Mouse (Mus musculus): Measurements from ENCODE around the gene Tmc8. TPM values are rescaled to one million over a fixed set of nuclear protein-coding genes. Genes with fewer than 3 reads are reported as not detected.
"Not testable (repeated sequence)": the region's sequence is repeated elsewhere in the genome, so short reads cannot be mapped to it uniquely, and the experiment has no call there.

The Tmc8 gene
- polyA plus RNA-seq, 1 experiment from 2014 or later: 1.2 TPM

GRCm38 (mm10) chr11:117786294-117786693, 4.4 kb downstream of the Tmc8 start:
- no peaks in the 10 kb centered on the region for H3K9me3 ChIP-seq (replicated peaks)
- WGBS: 8% methylated on average over 10 of the region's 10 CpGs
- no peak overlapping the region for H3K9ac ChIP-seq
- H3K36me3 ChIP-seq: no peaks in the 10 kb centered on the region
- ATAC-seq (ENCODE audit: low FRiP score): no peak
- H3K4me1 ChIP-seq: peaks cover 34% of the 10 kb centered on the region
- H3K4me2 ChIP-seq (replicated peaks): no peak overlapping the region
- peaks cover 51% of the 10 kb centered on the region for H3K27me3 ChIP-seq
- H3K27ac ChIP-seq: no peak overlapping the region
- H3K4me3 ChIP-seq: no peak overlapping the region

- Histone ChIP-seq H3K27me3 (peaks cover 45% of the 10 kb centered on the region), H3K4me1 (peaks cover 17% of the 10 kb centered on the region)
- not testable (repeated sequence) for H3K36me3 ChIP-seq; ATAC-seq (ENCODE audit: low FRiP score); H3K9me3 ChIP-seq (replicated peaks); H3K4me2 ChIP-seq (replicated peaks); H3K9ac ChIP-seq; H3K4me3 ChIP-seq; H3K27ac ChIP-seq
- WGBS: 82% methylated on average over 7 of the region's 7 CpGs
These were observed 6.6 kb downstream of the Tmc8 start for GRCm38 (mm10) chr11:117788481-117788880.

GRCm38 (mm10) chr11:117790286-117790685, 8.4 kb downstream of the Tmc8 start:
- H3K27me3 ChIP-seq: peaks cover 28% of the 10 kb centered on the region
- no peak for ATAC-seq (ENCODE audit: low FRiP score)
- peaks cover 14% of the 10 kb centered on the region for H3K4me1 ChIP-seq
- H3K9me3 ChIP-seq (replicated peaks): no peaks in the 10 kb centered on the region
- H3K4me3 ChIP-seq: no peak overlapping the region
- H3K9ac ChIP-seq: no peak overlapping the region
- H3K4me2 ChIP-seq (replicated peaks): peak overlapping the region; percentile 27; the same call in 1 of the 2 replicates
- no peak overlapping the region for H3K27ac ChIP-seq
- WGBS: 7% methylated on average over 14 of the region's 14 CpGs
- no peaks in the 10 kb centered on the region for H3K36me3 ChIP-seq

- no peak overlapping the region for H3K9ac ChIP-seq
- no peak overlapping the region for H3K27ac ChIP-seq
- H3K9me3 ChIP-seq (replicated peaks): no peaks in the 10 kb centered on the region
- no peaks in the 10 kb centered on the region for H3K36me3 ChIP-seq
- H3K27me3 ChIP-seq: peaks cover 28% of the 10 kb centered on the region
- peaks cover 14% of the 10 kb centered on the region for H3K4me1 ChIP-seq
- no peak for ATAC-seq (ENCODE audit: low FRiP score)
- no peak overlapping the region for H3K4me3 ChIP-seq
- 29% methylated on average over 23 of the region's 23 CpGs for WGBS
- peak overlapping the region; percentile 27; the same call in 1 of the 2 replicates for H3K4me2 ChIP-seq (replicated peaks)
These were observed 9.0 kb downstream of the Tmc8 start for GRCm38 (mm10) chr11:117790703-117791440.

- peaks cover 11% of the 10 kb centered on the region for H3K4me1 ChIP-seq
- peaks cover 28% of the 10 kb centered on the region for H3K27me3 ChIP-seq
- no peak overlapping the region for H3K27ac ChIP-seq
- no peak overlapping the region for H3K9ac ChIP-seq
- WGBS: 82% methylated on average over 9 of the region's 9 CpGs
- no peaks in the 10 kb centered on the region for H3K9me3 ChIP-seq (replicated peaks)
- no peaks in the 10 kb centered on the region for H3K36me3 ChIP-seq
- H3K4me2 ChIP-seq (replicated peaks): no peak overlapping the region
- no peak for ATAC-seq (ENCODE audit: low FRiP score)
- H3K4me3 ChIP-seq: no peak overlapping the region
These were observed 9.5 kb downstream of the Tmc8 start for GRCm38 (mm10) chr11:117791441-117791761.

GRCm38 (mm10) chr11:117792281-117792888, 10.5 kb downstream of the Tmc8 start:
- no peak overlapping the region for H3K9ac ChIP-seq
- H3K4me2 ChIP-seq (replicated peaks): peak overlapping the region; percentile 36
- H3K27me3 ChIP-seq: peaks cover 28% of the 10 kb centered on the region
- no peak overlapping the region for H3K4me3 ChIP-seq
- peaks cover 11% of the 10 kb centered on the region for H3K4me1 ChIP-seq
- WGBS: 9% methylated on average over 22 of the region's 22 CpGs
- no peak overlapping the region for H3K27ac ChIP-seq
- no peaks in the 10 kb centered on the region for H3K36me3 ChIP-seq
- no peaks in the 10 kb centered on the region for H3K9me3 ChIP-seq (replicated peaks)
- no peak for ATAC-seq (ENCODE audit: low FRiP score)

- no peak for ATAC-seq (ENCODE audit: low FRiP score)
- Histone ChIP-seq H3K27me3 (peaks cover 28% of the 10 kb centered on the region), H3K9me3 (replicated peaks) (no peaks in the 10 kb centered on the region), H3K36me3 (no peaks in the 10 kb centered on the region), H3K4me1 (peaks cover 11% of the 10 kb centered on the region), H3K9ac (no peak overlapping the region), H3K4me3 (no peak overlapping the region), H3K27ac (no peak overlapping the region), H3K4me2 (replicated peaks) (no peak overlapping the region)
- WGBS: 57% methylated on average over 4 of the region's 4 CpGs
These were observed 12.2 kb downstream of the Tmc8 start for GRCm38 (mm10) chr11:117794035-117794551.

GRCm38 (mm10) chr11:117796954-117797353, 15.1 kb downstream of the Tmc8 start:
- Histone ChIP-seq H3K27ac (no peak overlapping the region), H3K36me3 (no peaks in the 10 kb centered on the region), H3K4me2 (replicated peaks) (no peak overlapping the region), H3K9ac (no peak overlapping the region), H3K9me3 (replicated peaks) (no peaks in the 10 kb centered on the region), H3K4me3 (no peak overlapping the region), H3K27me3 (peaks cover 8% of the 10 kb centered on the region), H3K4me1 (peaks cover 3% of the 10 kb centered on the region; the same call in 1 of the 2 replicates)
- no peak for ATAC-seq (ENCODE audit: low FRiP score)
- 39% methylated on average over 5 of the region's 5 CpGs for WGBS

GRCm38 (mm10) chr11:117797511-117798159, 15.8 kb downstream of the Tmc8 start, which contains the start of gene 6030468B19Rik:
Gene 6030468B19Rik (plus strand): TSS chr11:117797660.
- H3K4me3 ChIP-seq: no peak within 1 kb of the TSS
- no peak within 1 kb of the TSS for H3K9ac ChIP-seq
- H3K36me3 ChIP-seq: no peaks in the 10 kb centered on the region
- H3K27me3 ChIP-seq: peaks cover 1% of the 10 kb centered on the region
- 61% methylated on average over 9 of the region's 9 CpGs for WGBS
- no peaks in the 10 kb centered on the region for H3K9me3 ChIP-seq (replicated peaks)
- ATAC-seq (ENCODE audit: low FRiP score): no peak
- H3K4me1 ChIP-seq: no peaks in the 10 kb centered on the region; the same call in 1 of the 2 replicates
- H3K4me2 ChIP-seq (replicated peaks): no peak within 1 kb of the TSS
- H3K27ac ChIP-seq: no peak within 1 kb of the TSS

- Histone ChIP-seq H3K27ac (no peak overlapping the region), H3K9ac (no peak overlapping the region), H3K9me3 (replicated peaks) (no peaks in the 10 kb centered on the region), H3K4me3 (no peak overlapping the region), H3K36me3 (no peaks in the 10 kb centered on the region), H3K27me3 (no peaks in the 10 kb centered on the region; the same call in 1 of the 2 replicates), H3K4me2 (replicated peaks) (no peak overlapping the region), H3K4me1 (no peaks in the 10 kb centered on the region; the same call in 1 of the 2 replicates)
- 60% methylated on average over 2 of the region's 2 CpGs for WGBS
- no peak for ATAC-seq (ENCODE audit: low FRiP score)
These were observed 16.3 kb downstream of the Tmc8 start for GRCm38 (mm10) chr11:117798160-117798541.

GRCm38 (mm10) chr11:117799174-117799573, 17.3 kb downstream of the Tmc8 start:
- Histone ChIP-seq H3K4me3 (no peak overlapping the region), H3K9me3 (replicated peaks) (no peaks in the 10 kb centered on the region), H3K9ac (no peak overlapping the region), H3K36me3 (no peaks in the 10 kb centered on the region), H3K27ac (no peak overlapping the region), H3K27me3 (no peaks in the 10 kb centered on the region; the same call in 1 of the 2 replicates), H3K4me1 (no peaks in the 10 kb centered on the region; the same call in 1 of the 2 replicates), H3K4me2 (replicated peaks) (no peak overlapping the region)
- no peak for ATAC-seq (ENCODE audit: low FRiP score)
- 73% methylated on average over 5 of the region's 5 CpGs for whole genome bisulfite sequencing

GRCm38 (mm10) chr11:117800038-117800437, 18.2 kb downstream of the Tmc8 start:
- Histone ChIP-seq H3K36me3 (no peaks in the 10 kb centered on the region), H3K27me3 (no peaks in the 10 kb centered on the region; the same call in 1 of the 2 replicates), H3K27ac (no peak overlapping the region), H3K4me1 (no peaks in the 10 kb centered on the region; the same call in 1 of the 2 replicates), H3K4me2 (replicated peaks) (no peak overlapping the region), H3K9me3 (replicated peaks) (no peaks in the 10 kb centered on the region), H3K4me3 (no peak overlapping the region), H3K9ac (no peak overlapping the region)
- WGBS: 82% methylated on average over 7 of the region's 7 CpGs
- ATAC-seq (ENCODE audit: low FRiP score): no peak
